Mouse (Mus musculus): ENCODE measurements around the gene Serpinc1. TPM values are rescaled to one million over a fixed set of nuclear protein-coding genes. Genes with fewer than 3 reads are reported as not detected.

The Serpinc1 gene
- polyA plus RNA-seq, 1 experiment from 2014 or later: 2.0 TPM

DNA sequence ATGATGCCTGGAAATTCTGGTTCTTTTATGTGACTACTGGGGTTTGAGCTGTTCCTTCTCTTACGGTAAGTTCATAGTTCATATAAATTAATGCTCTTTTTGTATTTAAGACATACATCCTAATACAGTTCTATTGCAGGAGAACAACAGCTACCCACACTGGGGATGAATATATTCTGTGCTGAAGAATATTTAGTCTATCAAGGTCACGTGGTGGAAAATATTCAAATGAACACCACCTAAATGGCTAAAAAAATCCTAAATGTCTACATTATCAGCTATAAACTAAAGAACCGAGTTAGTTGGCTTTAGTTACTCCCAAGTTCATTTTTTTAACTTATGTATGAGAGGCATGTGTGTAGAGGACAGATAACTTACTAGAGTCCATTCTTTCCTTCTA is 51.7 kb downstream of the Serpinc1 start:
- H3K4me1 ChIP-seq: peaks cover 10% of the 10 kb centered on the region
- no peaks in the 10 kb centered on the region for H3K9me3 ChIP-seq (replicated peaks)
- no peaks in the 10 kb centered on the region for H3K27me3 ChIP-seq (ENCODE audit: low read depth, poor library complexity, severe bottlenecking)
- H3K27ac ChIP-seq (replicated peaks): no peak overlapping the region
- peaks cover 58% of the 10 kb centered on the region for H3K36me3 ChIP-seq
- DNase-seq (ENCODE audit: low spot score): no peak
- WGBS: 94% methylated on average over 3 of the region's 3 CpGs
- no peak overlapping the region for H3K4me3 ChIP-seq

DNA sequence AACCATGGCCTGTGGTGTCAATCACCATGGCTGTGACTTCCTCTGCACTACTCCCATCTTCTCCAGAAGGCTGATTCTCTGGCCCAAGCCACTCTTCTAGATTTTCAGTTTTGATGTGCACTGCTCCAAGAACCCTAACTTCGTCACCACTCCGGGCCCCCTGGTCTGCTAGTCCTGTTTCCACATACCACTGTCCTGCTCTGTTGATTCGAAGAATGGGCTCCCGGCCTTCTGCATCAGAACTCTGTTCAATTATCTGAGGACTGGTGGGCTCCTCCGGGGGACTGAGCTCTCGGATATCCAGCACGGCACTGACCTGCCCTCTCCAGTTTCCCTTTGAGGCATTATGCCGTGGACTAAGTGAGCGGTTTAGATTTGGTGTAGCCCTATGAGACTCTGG is 53.5 kb downstream of the Serpinc1 start:
- Histone ChIP-seq H3K4me3 (no peak overlapping the region), H3K27ac (replicated peaks) (no peak overlapping the region), H3K4me1 (peaks cover 16% of the 10 kb centered on the region), H3K9me3 (replicated peaks) (no peaks in the 10 kb centered on the region), H3K36me3 (peaks cover 64% of the 10 kb centered on the region), H3K27me3 (ENCODE audit: low read depth, poor library complexity, severe bottlenecking) (no peaks in the 10 kb centered on the region)
- 92% methylated on average over 9 of the region's 9 CpGs for WGBS
- DNase-seq (ENCODE audit: low spot score): no peak

DNA sequence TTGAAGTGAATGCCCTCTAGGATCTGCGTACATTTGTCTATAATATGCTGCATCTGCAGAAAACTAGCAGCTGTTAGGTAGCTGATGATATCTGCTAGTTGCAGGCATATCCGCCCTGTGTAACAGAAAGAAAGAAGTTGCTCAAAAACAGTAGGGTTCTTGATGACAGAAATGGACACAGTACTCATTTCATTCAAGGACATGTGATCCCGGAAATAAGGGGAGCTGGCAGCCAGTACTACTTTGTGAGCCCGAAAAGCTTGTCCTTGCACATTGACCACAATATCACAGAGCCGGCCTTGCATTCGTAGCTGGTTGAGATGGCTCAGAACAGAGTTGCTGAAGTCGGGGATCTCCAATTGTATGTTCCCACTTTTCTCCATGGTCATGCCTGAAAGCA is 54.0 kb downstream of the Serpinc1 start:
- 88% methylated on average over 7 of the region's 7 CpGs for WGBS

DNA sequence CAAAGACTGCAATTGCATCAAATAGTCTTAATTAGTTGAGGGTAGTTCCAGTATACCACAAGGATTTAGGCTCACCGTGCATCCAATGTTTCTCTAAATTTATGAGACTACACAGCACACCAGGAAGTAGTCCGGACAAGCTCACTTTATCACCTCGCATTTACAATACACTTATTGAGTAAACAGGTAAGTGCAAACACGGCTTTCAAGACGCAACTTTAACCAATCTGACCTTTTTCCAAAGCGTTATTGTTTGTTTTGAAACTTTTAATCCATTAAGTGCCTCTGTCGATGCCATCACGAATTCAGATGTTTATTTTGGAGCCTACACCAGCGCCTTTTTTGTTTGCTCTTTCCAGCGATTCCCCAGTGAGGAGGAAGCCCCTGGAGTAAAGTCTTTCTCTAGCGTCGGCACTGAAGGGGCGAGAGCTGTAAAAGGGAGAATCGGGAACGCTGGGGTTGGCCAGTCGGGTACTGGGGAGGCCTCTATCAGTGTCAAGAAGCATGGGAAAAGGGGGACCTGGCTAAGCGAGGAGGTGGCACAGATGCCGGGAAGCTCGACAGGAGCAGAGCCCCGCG is 55.6 kb downstream of the Serpinc1 start:
- Histone ChIP-seq H3K4me3 (peak overlapping the region; percentile 67), H3K4me1 (peaks cover 33% of the 10 kb centered on the region), H3K27me3 (ENCODE audit: low read depth, poor library complexity, severe bottlenecking) (no peaks in the 10 kb centered on the region), H3K36me3 (peaks cover 75% of the 10 kb centered on the region), H3K9me3 (replicated peaks) (no peaks in the 10 kb centered on the region), H3K27ac (replicated peaks) (peak overlapping the region; percentile 97)
- WGBS: 3% methylated on average over 21 of the region's 21 CpGs
- DNase-seq (ENCODE audit: low spot score): no peak

More for the DNA sequence above, 54.0 kb downstream of the Serpinc1 start:
- Histone ChIP-seq H3K4me1 (peaks cover 21% of the 10 kb centered on the region), H3K27me3 (ENCODE audit: low read depth, poor library complexity, severe bottlenecking) (no peaks in the 10 kb centered on the region), H3K27ac (replicated peaks) (no peak overlapping the region), H3K4me3 (no peak overlapping the region), H3K9me3 (replicated peaks) (no peaks in the 10 kb centered on the region), H3K36me3 (peaks cover 64% of the 10 kb centered on the region)
- DNase-seq (ENCODE audit: low spot score): no peak

DNA sequence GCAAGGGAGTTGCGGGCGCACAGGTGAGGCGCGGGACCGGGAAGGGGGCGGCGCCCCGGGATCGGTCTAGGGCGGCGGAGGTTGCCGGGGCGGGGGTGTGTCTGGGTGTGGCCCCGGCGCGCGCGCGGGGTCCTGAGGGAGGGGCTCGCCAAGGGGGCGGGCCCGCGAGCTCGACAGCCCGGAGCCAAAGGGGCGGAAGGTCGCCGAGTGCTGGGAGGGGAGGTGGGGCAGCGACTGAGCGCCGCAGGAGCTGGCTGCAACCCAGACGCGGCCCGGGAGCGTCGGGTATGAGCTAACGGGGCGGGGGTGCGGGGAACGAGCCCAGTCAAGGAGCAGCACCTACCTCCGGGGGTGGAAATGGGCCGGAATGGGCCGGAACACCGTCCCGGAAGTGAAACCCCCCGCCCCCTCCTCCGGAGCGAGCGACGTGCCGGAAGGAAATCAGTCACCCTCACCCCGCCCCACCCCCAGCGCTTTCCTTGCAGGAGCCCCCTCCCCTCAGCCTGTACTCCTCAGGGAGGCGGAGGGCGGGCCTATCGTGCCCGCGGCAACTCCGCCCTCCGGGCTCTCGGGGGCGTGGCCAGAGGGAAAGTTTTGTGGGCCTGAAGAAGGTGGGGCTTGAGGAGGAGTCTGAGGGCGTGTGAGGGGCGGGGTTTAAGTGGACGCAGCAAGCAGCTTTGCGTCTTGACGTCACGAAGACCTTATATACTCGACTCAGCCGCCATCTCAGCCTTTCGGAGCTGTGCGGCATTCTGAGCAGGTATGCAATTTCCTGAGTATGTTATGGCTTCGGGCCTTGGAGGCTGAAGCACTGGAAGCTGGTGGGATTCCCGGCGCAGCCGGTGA is 56.3 kb downstream of the Serpinc1 start, which contains the start of gene Zbtb37:
Zbtb37 (minus strand) TSS at position 415 of the 846 bp plus-strand sequence.
- WGBS: under 1% methylated on average over 73 of the region's 76 CpGs
- Histone ChIP-seq H3K27ac (replicated peaks) (peak within 1 kb of the TSS; percentile 97), H3K36me3 (peaks cover 75% of the 10 kb centered on the region), H3K27me3 (ENCODE audit: low read depth, poor library complexity, severe bottlenecking) (no peaks in the 10 kb centered on the region), H3K4me3 (peak within 1 kb of the TSS; percentile 67), H3K4me1 (peaks cover 40% of the 10 kb centered on the region), H3K9me3 (replicated peaks) (no peaks in the 10 kb centered on the region)
- peak; percentile 100 for DNase-seq (ENCODE audit: low spot score)

DNA sequence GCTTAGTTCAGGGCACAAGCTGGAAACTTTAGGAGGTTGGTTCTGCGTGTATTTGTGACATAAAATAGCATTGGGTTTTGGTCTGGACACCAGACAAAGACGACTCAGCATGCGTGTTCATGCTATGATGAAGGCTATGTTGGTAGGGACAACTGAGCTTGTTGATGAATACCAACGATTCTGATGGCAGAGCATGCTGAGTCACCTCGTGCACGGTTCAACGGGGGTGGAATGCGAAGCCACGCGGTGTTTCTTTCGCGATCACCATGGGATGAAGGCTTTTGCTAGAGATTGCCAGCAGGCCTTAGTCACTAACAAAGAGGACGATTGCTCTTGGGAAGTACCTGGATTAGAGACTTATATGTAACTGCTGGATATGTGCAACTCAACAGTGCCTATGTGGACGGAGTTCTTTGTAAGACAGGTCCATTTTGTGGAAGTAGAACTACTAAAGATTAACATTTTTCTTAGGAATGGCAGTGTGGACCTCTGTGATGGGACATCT is 56.9 kb downstream of the Serpinc1 start:
- 0% methylated on average over 14 of the region's 14 CpGs for WGBS

DNA sequence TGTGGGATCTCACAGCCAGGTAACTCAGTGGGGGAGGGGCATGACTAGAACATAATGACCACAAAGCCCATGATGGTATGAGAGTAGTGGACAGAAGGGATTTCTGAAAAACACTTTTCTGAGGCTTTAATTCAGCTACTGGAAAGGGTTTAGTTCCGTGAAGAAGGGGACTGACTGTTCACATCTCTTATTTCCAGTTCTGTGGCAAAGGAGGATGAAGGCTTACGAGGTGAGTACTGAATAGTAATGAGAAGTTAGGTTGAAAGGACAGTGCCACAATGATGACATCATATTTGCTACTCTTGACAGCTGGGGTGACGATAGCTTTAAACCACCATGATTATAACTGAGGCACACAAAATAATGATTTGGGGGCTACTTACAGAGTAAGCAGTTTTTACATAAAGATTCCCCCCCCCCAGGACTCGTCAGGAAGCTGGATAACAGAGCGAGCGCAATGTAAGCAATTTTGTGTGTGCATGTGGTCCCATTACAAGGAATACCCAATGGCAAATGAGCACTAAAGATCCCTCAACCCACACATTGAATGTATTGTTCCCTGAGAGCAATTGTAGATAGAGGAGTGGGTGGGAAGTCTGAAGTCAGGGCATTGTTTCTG is 57.5 kb downstream of the Serpinc1 start:
- peaks cover 45% of the 10 kb centered on the region for H3K4me1 ChIP-seq
- H3K9me3 ChIP-seq (replicated peaks): no peaks in the 10 kb centered on the region
- no peaks in the 10 kb centered on the region for H3K27me3 ChIP-seq (ENCODE audit: low read depth, poor library complexity, severe bottlenecking)
- H3K27ac ChIP-seq (replicated peaks): peak overlapping the region; percentile 97
- 0% methylated on average over 6 of the region's 6 CpGs for WGBS
- H3K4me3 ChIP-seq: peak overlapping the region; percentile 67
- peaks cover 73% of the 10 kb centered on the region for H3K36me3 ChIP-seq
- DNase-seq (ENCODE audit: low spot score): peak; percentile 36

More for the DNA sequence above, 56.9 kb downstream of the Serpinc1 start:
- Histone ChIP-seq H3K4me1 (peaks cover 45% of the 10 kb centered on the region), H3K27ac (replicated peaks) (peak overlapping the region; percentile 97), H3K4me3 (peak overlapping the region; percentile 67), H3K36me3 (peaks cover 74% of the 10 kb centered on the region), H3K9me3 (replicated peaks) (no peaks in the 10 kb centered on the region), H3K27me3 (ENCODE audit: low read depth, poor library complexity, severe bottlenecking) (no peaks in the 10 kb centered on the region)
- DNase-seq (ENCODE audit: low spot score): no peak

DNA sequence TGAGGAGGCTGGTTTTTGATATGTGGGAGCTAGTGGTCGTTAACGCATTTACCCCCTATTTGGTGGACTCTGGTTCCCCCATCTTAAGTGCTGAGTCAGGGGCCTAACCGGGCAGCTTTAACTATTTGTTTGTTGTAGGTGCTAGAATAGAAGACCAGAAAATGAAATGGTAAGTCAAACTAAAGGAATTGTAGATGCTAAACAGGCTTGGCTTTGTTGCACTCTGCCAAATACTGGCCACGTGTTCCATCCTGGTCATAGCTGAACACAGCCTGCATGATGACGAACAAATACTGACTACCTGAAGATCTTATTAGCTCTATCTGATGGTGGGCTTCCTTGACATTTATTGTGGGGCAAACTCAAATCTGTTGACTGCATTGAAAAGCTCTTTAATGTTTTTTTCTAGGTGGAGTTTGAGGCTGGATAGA is 58.0 kb downstream of the Serpinc1 start:
- no peaks in the 10 kb centered on the region for H3K27me3 ChIP-seq (ENCODE audit: low read depth, poor library complexity, severe bottlenecking)
- H3K4me1 ChIP-seq: peaks cover 45% of the 10 kb centered on the region
- DNase-seq (ENCODE audit: low spot score): peak; percentile 34
- no peaks in the 10 kb centered on the region for H3K9me3 ChIP-seq (replicated peaks)
- H3K27ac ChIP-seq (replicated peaks): peak overlapping the region; percentile 97
- peaks cover 73% of the 10 kb centered on the region for H3K36me3 ChIP-seq
- WGBS: under 1% methylated on average over 5 of the region's 5 CpGs
- peak overlapping the region; percentile 67 for H3K4me3 ChIP-seq

DNA sequence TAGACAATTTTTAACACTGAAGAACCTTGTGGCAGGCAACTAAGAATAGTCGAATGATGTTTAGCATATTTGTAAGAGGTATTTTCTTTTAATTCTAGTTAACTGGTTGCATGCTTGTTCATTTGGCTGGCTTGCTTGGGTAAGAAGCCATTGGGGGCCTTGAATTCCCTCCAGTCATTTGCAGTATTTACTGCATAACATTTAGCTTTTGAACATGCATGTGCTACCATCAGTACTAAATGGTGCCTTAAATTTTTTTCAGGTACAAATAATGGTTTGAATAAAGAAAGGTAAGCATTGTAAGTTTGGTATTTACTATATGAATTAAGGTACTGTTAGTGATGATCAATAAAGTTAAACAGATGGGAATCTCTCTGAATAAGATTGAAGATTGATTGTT is 58.6 kb downstream of the Serpinc1 start:
- no peak for DNase-seq (ENCODE audit: low spot score)
- H3K4me3 ChIP-seq: peak overlapping the region; percentile 67
- H3K4me1 ChIP-seq: peaks cover 45% of the 10 kb centered on the region
- no peaks in the 10 kb centered on the region for H3K9me3 ChIP-seq (replicated peaks)
- 0% methylated on average over 1 of the region's 1 CpGs for WGBS
- no peaks in the 10 kb centered on the region for H3K27me3 ChIP-seq (ENCODE audit: low read depth, poor library complexity, severe bottlenecking)
- H3K36me3 ChIP-seq: peaks cover 73% of the 10 kb centered on the region
- peak overlapping the region; percentile 97 for H3K27ac ChIP-seq (replicated peaks)

DNA sequence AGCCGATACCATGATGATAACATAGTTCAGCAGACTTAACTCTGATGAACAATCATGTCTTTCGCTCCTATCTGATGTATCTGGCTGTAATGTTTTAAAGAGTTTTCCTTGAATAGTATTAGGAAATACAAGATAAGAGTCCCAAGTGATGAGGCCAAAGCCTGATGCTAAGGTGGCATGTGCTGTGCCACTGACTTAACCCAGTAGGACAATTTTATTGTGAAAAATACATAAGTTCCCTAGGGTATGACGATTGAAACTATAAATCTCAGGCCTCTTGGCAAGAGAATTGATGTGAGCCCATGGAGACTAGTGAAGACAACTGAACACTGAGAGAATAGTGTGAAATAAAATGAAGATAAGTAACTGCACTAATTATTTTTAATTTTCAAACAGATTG is 59.2 kb downstream of the Serpinc1 start:
- Histone ChIP-seq H3K9me3 (replicated peaks) (no peaks in the 10 kb centered on the region), H3K36me3 (peaks cover 73% of the 10 kb centered on the region), H3K4me1 (peaks cover 45% of the 10 kb centered on the region), H3K27me3 (ENCODE audit: low read depth, poor library complexity, severe bottlenecking) (no peaks in the 10 kb centered on the region), H3K27ac (replicated peaks) (peak overlapping the region; percentile 97), H3K4me3 (peak overlapping the region; percentile 67)
- DNase-seq (ENCODE audit: low spot score): no peak
- WGBS: 37% methylated on average over 3 of the region's 3 CpGs

DNA sequence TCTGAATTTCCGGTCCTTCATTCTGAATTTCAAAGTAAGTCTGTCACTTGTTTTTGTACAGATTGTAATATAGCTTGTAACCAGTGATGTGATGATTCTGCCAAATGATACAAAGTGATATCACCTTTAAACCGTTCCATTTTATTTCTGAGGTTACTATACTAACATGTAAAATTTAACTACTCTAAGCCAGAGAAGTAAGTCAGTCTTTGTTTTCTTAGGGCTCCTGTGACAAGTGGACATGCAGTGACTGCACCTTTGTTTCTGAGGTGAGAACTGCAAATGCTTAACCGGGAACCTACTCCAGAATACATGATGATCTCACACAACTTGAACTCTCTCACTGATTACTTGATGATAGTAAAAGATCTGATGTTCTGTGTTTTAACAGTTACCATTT is 59.6 kb downstream of the Serpinc1 start:
- Histone ChIP-seq H3K27ac (replicated peaks) (no peak overlapping the region), H3K9me3 (replicated peaks) (no peaks in the 10 kb centered on the region), H3K36me3 (peaks cover 75% of the 10 kb centered on the region), H3K4me1 (peaks cover 45% of the 10 kb centered on the region), H3K27me3 (ENCODE audit: low read depth, poor library complexity, severe bottlenecking) (no peaks in the 10 kb centered on the region), H3K4me3 (peak overlapping the region; percentile 67)
- DNase-seq (ENCODE audit: low spot score): no peak
- 50% methylated on average over 3 of the region's 3 CpGs for WGBS

DNA sequence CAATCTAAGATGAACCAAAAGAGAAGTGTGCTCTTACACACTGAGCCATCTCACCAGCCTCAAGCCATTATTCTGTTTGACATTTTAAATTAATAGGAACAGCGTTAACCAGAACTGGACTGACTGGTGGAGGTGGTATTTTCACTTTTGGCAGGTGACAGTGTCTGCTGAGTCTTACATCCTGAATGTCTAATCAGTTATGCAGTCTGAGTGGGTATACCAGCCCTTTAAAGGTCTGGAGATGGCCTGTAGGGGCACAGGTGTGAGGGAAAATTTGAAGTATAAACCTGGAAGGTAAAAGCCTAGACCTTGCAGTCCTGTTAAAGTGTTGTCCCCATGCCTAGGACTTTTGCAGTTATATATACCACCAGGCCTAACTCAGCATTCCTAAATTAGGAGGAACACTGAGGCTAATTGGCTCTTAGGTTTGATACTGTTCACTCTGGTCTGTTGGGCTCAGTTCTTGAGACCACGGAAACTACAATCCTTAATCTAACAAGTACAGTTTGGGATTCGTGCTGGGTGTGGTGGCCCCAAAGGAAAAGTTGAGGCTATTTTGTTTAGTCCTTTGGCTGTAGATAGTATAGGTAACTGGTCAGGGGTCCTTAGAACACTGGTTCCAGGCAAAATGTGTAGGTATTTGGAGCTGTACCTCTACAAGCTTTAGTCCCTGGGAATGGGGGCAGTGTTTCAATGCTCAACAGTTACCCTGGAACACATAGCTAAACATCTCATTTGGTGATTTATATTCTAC is 60.8 kb downstream of the Serpinc1 start:
- peaks cover 86% of the 10 kb centered on the region for H3K36me3 ChIP-seq
- H3K4me3 ChIP-seq: 0 out of 2 replicates have a peak overlapping the region, but pooled peaks have one; percentile 11
- no peak overlapping the region for H3K27ac ChIP-seq (replicated peaks)
- 7% methylated on average over 3 of the region's 3 CpGs for WGBS
- peak; percentile 43 for DNase-seq (ENCODE audit: low spot score)
- no peaks in the 10 kb centered on the region for H3K9me3 ChIP-seq (replicated peaks)
- no peaks in the 10 kb centered on the region for H3K27me3 ChIP-seq (ENCODE audit: low read depth, poor library complexity, severe bottlenecking)
- peaks cover 35% of the 10 kb centered on the region for H3K4me1 ChIP-seq

Measured in midbrain, embryonic 10.5 days (tissue).